Mouse (Mus musculus) intestine, embryonic 16.5 days (tissue): ENCODE data around the gene Rab1b. TPM values are rescaled to one million over a fixed set of nuclear protein-coding genes. Genes with fewer than 3 reads are reported as not detected.
A peak's percentile ranks its signal among the peaks of the same experiment; 100 is the strongest.
"Not testable (repeated sequence)": the region's sequence is repeated elsewhere in the genome, so short reads cannot be mapped to it uniquely, and the experiment has no call there.

ENCODE experiments used
- ATAC-seq: fragments of 200-750 bp; cut with Nextera tagmentation; 2 replicates; pipeline ENCODE4 v1.8.0; 2017; ENCODE audit warnings: moderate TSS enrichment, moderate library complexity
- H3K27ac ChIP-seq: fragments of 300-500 bp; sonication (generic); 2 replicates; pipeline ENCODE4 v1.5.1; 2014; ENCODE audit warnings: mild to moderate bottlenecking, low read length
- H3K27me3 ChIP-seq: fragments of 300-500 bp; sonication (generic); replicated peaks from 2 replicates; pipeline ENCODE4 v1.6.1; 2014; ENCODE audit warnings: low read length, control low read depth, mixed read lengths; ENCODE audit not compliant: control insufficient read depth, insufficient read depth
- H3K36me3 ChIP-seq: fragments of 300-500 bp; sonication (generic); 2 replicates; pipeline ENCODE4 v1.6.1; 2014; ENCODE audit warnings: low read length, control low read depth; ENCODE audit not compliant: control insufficient read depth, insufficient read depth
- H3K4me1 ChIP-seq: fragments of 300-500 bp; sonication (generic); 2 replicates; pipeline ENCODE4 v1.6.1; 2014; ENCODE audit warnings: low read length, control low read depth, mixed read lengths; ENCODE audit not compliant: control insufficient read depth, insufficient read depth
- H3K4me2 ChIP-seq: fragments of 300-500 bp; sonication (generic); 2 replicates; pipeline ENCODE4 v1.6.1; 2014; ENCODE audit warnings: low read depth, low read length, control low read depth
- H3K4me3 ChIP-seq: fragments of 300-500 bp; sonication (generic); 2 replicates; pipeline ENCODE4 v1.5.1; 2014; ENCODE audit warnings: mild to moderate bottlenecking, low read length
- H3K9ac ChIP-seq: fragments of 300-500 bp; sonication (generic); 2 replicates; pipeline ENCODE4 v1.6.1; 2014; ENCODE audit warnings: low read depth, low read length
- H3K9me3 ChIP-seq: fragments of 300-500 bp; sonication (generic); 2 replicates; pipeline ENCODE4 v1.6.1; 2016; ENCODE audit warnings: low read length, control low read depth; ENCODE audit not compliant: control insufficient read depth
- WGBS: fragments of 180-500 bp; shearing (Covaris S2); extraction: QIAGEN DNeasy Blood & Tissue Kit; methylation state at CpG from one replicate; pipeline ENCODE4 v1.1.7; 2014; 5-methylcytosine and 5-hydroxymethylcytosine counted together
- polyA plus RNA-seq: library from polyadenylated mRNA; unstranded; fragments of >200 nt; fragmentation: Nextera tagmentation; extraction: Ambion mirVana; gene quantifications from 2 replicates; pipeline ENCODE4 v1.2.1, GENCODE M21; 2015

The Rab1b gene
- polyA plus RNA-seq, 1 experiment from 2014 or later = 244 TPM

DNA sequence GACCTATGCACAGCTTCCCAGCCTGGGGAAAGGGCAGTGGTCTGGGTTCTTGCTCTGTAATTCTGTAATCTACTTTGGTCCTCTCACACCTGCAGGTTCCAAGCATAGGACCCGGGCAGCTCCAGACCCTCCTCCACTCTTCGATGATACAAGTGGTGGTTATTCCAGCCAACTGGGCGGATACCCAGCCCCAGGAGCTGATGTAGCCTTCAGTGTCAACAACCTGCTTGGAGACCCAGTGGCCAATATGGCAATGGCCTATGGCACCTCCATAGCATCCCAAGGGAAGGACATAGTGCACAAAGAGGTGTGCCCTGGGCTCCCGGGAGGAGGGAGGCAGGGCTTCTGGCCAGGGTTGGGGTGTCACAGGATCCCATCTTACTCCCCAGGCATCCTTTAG is 17.5 kb downstream of the Rab1b start:
- Histone ChIP-seq H3K4me2 (peak overlapping the region; percentile 73), H3K9me3 (no peaks in the 10 kb centered on the region), H3K36me3 (peaks cover 2% of the 10 kb centered on the region), H3K27ac (no peak overlapping the region), H3K27me3 (peaks cover 21% of the 10 kb centered on the region), H3K4me1 (peaks cover 21% of the 10 kb centered on the region), H3K9ac (peak overlapping the region; percentile 81), H3K4me3 (peak overlapping the region; percentile 71)
- WGBS = 93% methylated on average over 4 of the region's 4 CpGs
- no peak for ATAC-seq

- ATAC-seq = peak; percentile 93
- H3K4me2 ChIP-seq = peak within 1 kb of the TSS; percentile 73
- H3K4me1 ChIP-seq = peaks cover 17% of the 10 kb centered on the region
- under 1% methylated on average over 58 of the region's 58 CpGs for WGBS
- H3K9ac ChIP-seq = peak within 1 kb of the TSS; percentile 81
- H3K36me3 ChIP-seq = peaks cover 2% of the 10 kb centered on the region
- H3K9me3 ChIP-seq = no peaks in the 10 kb centered on the region
- peaks cover 32% of the 10 kb centered on the region for H3K27me3 ChIP-seq
- H3K4me3 ChIP-seq = peak within 1 kb of the TSS; percentile 71
- H3K27ac ChIP-seq = peak within 1 kb of the TSS; percentile 90
These were observed 18.8 kb downstream of the Rab1b start, which contains the start of gene Yif1a for GRCm38 (mm10) chr19:5087884-5088728. TSS of gene Yif1a (plus strand) at chr19:5088538.

DNA sequence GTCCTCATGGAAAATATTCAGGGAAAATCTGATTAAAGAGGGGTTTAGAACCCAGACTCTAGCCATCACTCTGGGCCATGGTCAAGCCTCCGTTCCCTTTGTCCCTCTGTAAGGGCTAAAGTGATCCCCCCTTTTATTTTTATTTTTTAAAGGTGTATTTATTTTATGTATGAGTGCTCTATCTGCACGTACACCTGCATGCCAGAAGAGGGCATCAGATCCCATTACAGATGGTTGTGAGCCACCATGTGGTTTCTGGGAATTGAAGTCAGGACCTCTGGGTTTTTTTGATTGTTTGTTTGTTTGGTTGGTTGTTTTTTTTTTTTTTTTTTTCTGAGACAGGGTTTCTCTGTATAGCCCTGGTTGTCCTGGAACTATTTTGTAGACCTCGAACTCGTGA is 20.3 kb downstream of the Rab1b start:
- not testable (repeated sequence) for H3K9ac ChIP-seq, ATAC-seq, H3K9me3 ChIP-seq, H3K27ac ChIP-seq, H3K36me3 ChIP-seq, H3K4me3 ChIP-seq, H3K4me2 ChIP-seq
- Histone ChIP-seq H3K4me1 (peaks cover 17% of the 10 kb centered on the region), H3K27me3 (peaks cover 47% of the 10 kb centered on the region)
- WGBS = 48% methylated on average over 4 of the region's 4 CpGs

DNA sequence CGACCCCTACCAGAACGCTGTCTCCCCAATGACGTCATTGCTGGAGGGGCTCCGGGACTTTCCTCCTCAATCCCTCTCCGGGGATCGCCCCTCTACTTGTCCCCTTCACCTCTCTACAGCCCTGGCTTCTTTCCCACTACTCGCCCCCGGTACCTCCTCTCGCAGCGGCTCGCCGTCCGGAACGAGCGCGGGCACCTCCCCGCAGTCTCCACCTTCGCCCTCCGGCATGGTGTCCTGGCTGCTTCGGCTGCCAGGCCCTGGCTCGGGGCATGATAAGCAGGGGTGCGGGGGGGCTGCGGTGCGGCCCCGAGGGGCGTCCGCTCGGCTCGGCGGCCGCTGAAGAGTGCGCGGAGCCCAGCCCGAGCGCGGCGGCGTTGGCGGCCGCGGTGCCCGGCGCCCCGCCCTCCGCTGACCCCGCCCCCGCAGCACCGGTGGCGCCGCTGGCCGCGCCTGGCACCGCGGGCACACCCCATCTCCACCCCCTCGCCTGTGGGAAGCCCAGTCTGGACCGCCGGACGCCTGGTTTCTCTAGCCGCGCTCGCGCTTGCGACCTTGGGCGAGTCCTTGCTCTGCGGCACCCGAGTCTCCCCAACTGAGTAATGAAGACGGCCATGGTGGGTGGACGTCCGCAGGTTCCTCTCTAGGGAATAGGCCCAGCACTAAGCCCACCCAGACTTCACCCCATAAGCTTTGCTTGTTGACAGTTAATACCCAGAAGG is 21.6 kb downstream of the Rab1b start, which contains the start of gene Tmem151a:
Tmem151a (minus strand) TSS at position 387 of the 719 bp plus-strand sequence.
- Histone ChIP-seq H3K9ac (peak within 1 kb of the TSS; percentile 48), H3K9me3 (no peaks in the 10 kb centered on the region), H3K27ac (no peak within 1 kb of the TSS), H3K4me1 (peaks cover 17% of the 10 kb centered on the region), H3K4me2 (peak within 1 kb of the TSS; percentile 91), H3K36me3 (no peaks in the 10 kb centered on the region), H3K27me3 (peaks cover 56% of the 10 kb centered on the region), H3K4me3 (peak within 1 kb of the TSS; percentile 56)
- 1% methylated on average over 67 of the region's 69 CpGs for WGBS
- ATAC-seq = no peak

DNA sequence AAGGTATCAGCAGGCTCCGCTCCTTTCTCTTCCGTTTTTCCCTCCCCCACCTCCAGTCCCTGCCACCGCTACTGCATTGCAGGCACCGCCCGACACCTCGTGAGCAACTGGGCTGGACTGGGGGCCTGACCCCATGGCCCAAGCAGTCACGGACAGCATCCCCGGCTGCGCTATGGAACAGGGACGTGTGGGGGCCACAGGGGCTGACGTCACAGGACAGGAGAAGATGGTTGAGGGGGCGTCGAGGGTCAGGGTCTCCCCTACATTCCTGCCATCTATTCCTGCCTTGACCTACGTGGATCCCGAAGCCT is 22.1 kb downstream of the Rab1b start:
- H3K9me3 ChIP-seq = no peaks in the 10 kb centered on the region
- peak overlapping the region; percentile 91 for H3K4me2 ChIP-seq
- no peak for ATAC-seq
- H3K36me3 ChIP-seq = no peaks in the 10 kb centered on the region
- H3K27ac ChIP-seq = no peak overlapping the region
- peaks cover 60% of the 10 kb centered on the region for H3K27me3 ChIP-seq
- peak overlapping the region; percentile 56 for H3K4me3 ChIP-seq
- peaks cover 17% of the 10 kb centered on the region for H3K4me1 ChIP-seq
- H3K9ac ChIP-seq = peak overlapping the region; percentile 48
- WGBS = under 1% methylated on average over 15 of the region's 15 CpGs

DNA sequence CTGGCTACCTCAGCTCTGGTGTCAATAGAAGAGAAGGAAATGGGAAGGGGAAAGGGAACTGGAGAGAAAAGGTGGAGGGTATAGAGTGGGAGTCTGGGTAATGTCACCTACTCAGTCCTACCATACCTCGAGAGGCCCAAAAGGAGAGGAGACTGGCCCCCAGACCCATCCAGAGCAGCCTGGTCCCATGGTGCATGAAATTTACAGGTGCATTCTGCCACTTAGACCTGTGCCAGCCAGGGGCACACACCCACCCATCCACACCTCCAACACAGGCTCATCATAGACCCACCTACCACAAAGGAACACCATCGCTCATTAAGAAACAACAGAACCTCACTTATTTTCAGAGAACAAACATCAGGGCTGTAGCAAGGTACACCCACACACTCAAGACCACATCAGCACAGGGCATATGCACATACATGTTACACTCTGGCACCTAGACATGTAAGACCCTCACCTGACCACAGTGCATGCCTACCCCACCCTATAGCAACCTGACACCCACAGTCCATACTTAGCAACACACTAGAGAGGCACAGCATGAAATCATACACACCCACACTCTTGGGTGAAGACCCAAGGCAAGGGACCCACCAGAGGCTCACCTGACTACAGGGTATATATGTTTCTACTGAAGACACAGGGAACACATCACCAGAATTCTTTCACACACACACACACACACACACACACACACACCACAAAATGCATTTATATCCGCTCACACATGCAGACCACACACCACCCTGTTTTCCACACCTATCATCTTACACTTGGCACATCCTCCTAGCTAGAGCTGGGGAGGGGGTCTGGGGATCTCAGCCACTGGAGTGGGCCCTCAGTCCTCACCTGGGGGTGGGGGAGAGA is 22.7 kb downstream of the Rab1b start:
- Histone ChIP-seq H3K27ac (no peak overlapping the region), H3K9ac (peak overlapping the region; percentile 48; the same call in 1 of the 2 replicates), H3K9me3 (no peaks in the 10 kb centered on the region), H3K4me2 (0 out of 2 replicates have a peak overlapping the region, but pooled peaks have one; percentile 91), H3K27me3 (peaks cover 61% of the 10 kb centered on the region), H3K4me3 (peak overlapping the region; percentile 56), H3K4me1 (peaks cover 14% of the 10 kb centered on the region), H3K36me3 (no peaks in the 10 kb centered on the region)
- WGBS = 56% methylated on average over 3 of the region's 3 CpGs
- no peak for ATAC-seq

DNA sequence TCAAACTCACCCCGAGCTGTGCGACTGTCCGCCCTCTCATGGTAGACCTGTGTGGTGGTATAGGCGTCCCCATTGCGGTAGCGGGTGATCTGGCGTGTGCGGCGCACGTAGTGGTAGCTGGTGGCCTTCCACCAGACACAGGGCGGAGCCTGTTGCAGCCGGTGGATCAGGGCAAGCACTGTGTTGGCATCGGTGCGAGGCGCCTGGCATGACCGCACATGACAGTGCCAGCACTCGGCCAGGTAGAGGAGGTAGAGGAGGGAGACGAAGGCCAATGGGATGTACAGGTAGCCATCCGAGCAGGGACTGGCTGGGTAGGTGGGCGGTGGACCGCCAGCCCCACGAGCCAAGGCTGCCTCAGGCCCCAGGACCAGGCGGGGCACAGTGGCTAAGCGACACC is 24.3 kb downstream of the Rab1b start:
- Histone ChIP-seq H3K4me2 (no peak overlapping the region), H3K36me3 (no peaks in the 10 kb centered on the region), H3K9me3 (no peaks in the 10 kb centered on the region), H3K27me3 (peaks cover 61% of the 10 kb centered on the region), H3K4me1 (peaks cover 9% of the 10 kb centered on the region), H3K9ac (no peak overlapping the region), H3K27ac (no peak overlapping the region), H3K4me3 (no peak overlapping the region)
- no peak for ATAC-seq
- 62% methylated on average over 24 of the region's 24 CpGs for WGBS

GRCm38 (mm10) chr19:5082005-5082404 is 24.9 kb downstream of the Rab1b start:
- no peak for ATAC-seq
- Histone ChIP-seq H3K27ac (no peak overlapping the region), H3K9ac (no peak overlapping the region), H3K4me2 (no peak overlapping the region), H3K4me1 (peaks cover 7% of the 10 kb centered on the region), H3K36me3 (no peaks in the 10 kb centered on the region), H3K4me3 (no peak overlapping the region), H3K9me3 (no peaks in the 10 kb centered on the region), H3K27me3 (peaks cover 61% of the 10 kb centered on the region)
- 60% methylated on average over 18 of the region's 18 CpGs for WGBS

DNA sequence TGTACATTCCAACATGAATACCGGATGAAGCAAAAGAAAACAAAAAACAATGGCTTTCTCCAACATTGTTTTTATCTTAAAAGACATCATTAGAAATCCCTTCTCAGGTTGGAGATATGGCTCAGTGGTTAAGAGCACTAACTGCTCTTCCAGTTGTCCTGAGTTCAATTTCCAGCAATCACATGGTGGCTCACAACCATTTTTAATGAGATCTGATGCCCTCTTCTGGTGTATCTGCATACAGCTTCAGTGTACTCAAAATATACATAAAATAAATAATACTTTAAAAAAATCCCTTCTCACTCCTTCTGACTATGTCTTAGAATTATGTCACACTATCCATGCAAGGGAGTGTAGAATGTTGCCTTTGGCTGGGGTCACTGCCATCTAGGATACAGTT is 27.6 kb downstream of the Rab1b start:
- WGBS = 80% methylated on average over 1 of the region's 1 CpGs
- peaks cover 39% of the 10 kb centered on the region for H3K27me3 ChIP-seq
- no peaks in the 10 kb centered on the region for H3K4me1 ChIP-seq
- no peak overlapping the region for H3K4me2 ChIP-seq
- no peak overlapping the region for H3K9ac ChIP-seq
- no peak overlapping the region for H3K27ac ChIP-seq
- H3K36me3 ChIP-seq = no peaks in the 10 kb centered on the region
- H3K9me3 ChIP-seq = no peaks in the 10 kb centered on the region; the same call in 1 of the 2 replicates
- no peak overlapping the region for H3K4me3 ChIP-seq
- ATAC-seq = no peak
